Mouse (Mus musculus) cerebellum, adult 18-20 months (tissue): ENCODE results near the gene Gm15128.
"Not testable (repeated sequence)": the region's sequence is repeated elsewhere in the genome, so short reads cannot be mapped to it uniquely, and the experiment has no call there.

Source experiments
- DNase-seq, 2 experiments: peaks; one replicate each; pipeline ENCODE4 v3.0.0; 2021

Gene Gm15128

DNA sequence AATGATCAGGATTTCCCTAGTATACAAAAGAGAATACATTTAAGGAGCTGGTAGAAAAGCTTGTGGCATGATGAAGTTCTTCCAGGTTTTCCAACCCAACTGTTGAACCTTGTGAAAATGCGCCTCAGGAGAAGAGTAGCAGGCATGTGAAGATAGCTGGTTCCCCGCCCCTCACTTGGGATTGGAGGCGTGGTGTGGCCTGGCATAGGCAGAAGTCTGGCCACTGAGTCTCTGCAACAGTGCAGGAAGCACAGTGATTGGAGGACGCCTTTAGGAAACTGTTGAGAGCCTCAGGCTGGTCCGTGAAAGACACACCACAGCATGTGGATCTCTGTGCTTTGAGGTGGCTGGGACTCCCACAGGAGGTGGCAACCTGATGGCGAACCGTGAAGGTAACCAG, at the start of gene Gm15128:
TSS of gene Gm15128 (plus strand) at position 301 of the 400 bp plus-strand sequence.
- not testable (repeated sequence) for DNase-seq
